Mouse (Mus musculus) kidney, postnatal 0 days (tissue): ENCODE data around the gene Rab27a. TPM values are rescaled to one million over a fixed set of nuclear protein-coding genes. Genes with fewer than 3 reads are reported as not detected.
"Not testable (repeated sequence)": the region's sequence is repeated elsewhere in the genome, so short reads cannot be mapped to it uniquely, and the experiment has no call there.

Experiments
- ATAC-seq: fragments of 200-750 bp; cut with Nextera tagmentation; replicated peaks from 2 replicates; pipeline ENCODE4 v1.8.0; 2017; ENCODE audit warnings: low read depth, moderate number of reproducible peaks, moderate TSS enrichment, moderate library complexity; ENCODE audit not compliant: low FRiP score
- DNase-seq: peaks from one replicate; pipeline ENCODE4 v3.0.0-alpha.2; 2016; ENCODE audit warnings: low spot score
- H3K27ac ChIP-seq: fragments of 300-500 bp; sonication (generic); 2 replicates; pipeline ENCODE4 v1.5.1; 2014; ENCODE audit warnings: mild to moderate bottlenecking
- H3K27me3 ChIP-seq: fragments of 300-500 bp; sonication (generic); 2 replicates; pipeline ENCODE4 v1.6.1; 2014; ENCODE audit warnings: low read length, mixed read lengths; ENCODE audit not compliant: insufficient read depth
- H3K36me3 ChIP-seq: fragments of 300-500 bp; sonication (generic); 2 replicates; pipeline ENCODE4 v1.6.1; 2014; ENCODE audit warnings: low read length, mixed read lengths; ENCODE audit not compliant: insufficient read depth
- H3K4me1 ChIP-seq: fragments of 300-500 bp; sonication (generic); replicated peaks from 2 replicates; pipeline ENCODE4 v1.6.1; 2014; ENCODE audit warnings: antibody characterized with exemption, low read length, mixed read lengths; ENCODE audit not compliant: insufficient read depth
- H3K4me2 ChIP-seq: fragments of 300-500 bp; sonication (generic); 2 replicates; pipeline ENCODE4 v1.6.1; 2014; ENCODE audit warnings: mild to moderate bottlenecking, low read length, moderate library complexity, mixed read lengths
- H3K4me3 ChIP-seq: fragments of 300-500 bp; sonication (generic); replicated peaks from 2 replicates; pipeline ENCODE4 v1.5.1; 2014; ENCODE audit warnings: low read depth, low read length
- H3K9ac ChIP-seq: fragments of 300-500 bp; sonication (generic); 2 replicates; pipeline ENCODE4 v1.6.1; 2014; ENCODE audit warnings: low read depth, low read length
- H3K9me3 ChIP-seq: fragments of 300-500 bp; sonication (generic); replicated peaks from 2 replicates; pipeline ENCODE4 v1.6.1; 2016; ENCODE audit warnings: low read length, inconsistent platforms, mixed read lengths
- CTCF ChIP-seq: IDR thresholded peaks from 2 replicates; pipeline ENCODE4 v1.5.1; 2016; ENCODE audit warnings: antibody characterized with exemption, low read depth, mild to moderate bottlenecking, moderate library complexity
- WGBS: fragments of 180-500 bp; shearing (Covaris S2); extraction: QIAGEN DNeasy Blood & Tissue Kit; methylation state at CpG from one replicate; pipeline ENCODE4 v1.1.7; 2014; 5-methylcytosine and 5-hydroxymethylcytosine counted together
- polyA plus RNA-seq: library from polyadenylated mRNA; unstranded; fragments of >200 nt; fragmentation: Nextera tagmentation; extraction: Ambion mirVana; gene quantifications from 2 replicates; pipeline ENCODE4 v1.2.1, GENCODE M21; 2015

Gene Rab27a
- polyA plus RNA-seq, 1 experiment from 2014 or later: 8.9 TPM

DNA sequence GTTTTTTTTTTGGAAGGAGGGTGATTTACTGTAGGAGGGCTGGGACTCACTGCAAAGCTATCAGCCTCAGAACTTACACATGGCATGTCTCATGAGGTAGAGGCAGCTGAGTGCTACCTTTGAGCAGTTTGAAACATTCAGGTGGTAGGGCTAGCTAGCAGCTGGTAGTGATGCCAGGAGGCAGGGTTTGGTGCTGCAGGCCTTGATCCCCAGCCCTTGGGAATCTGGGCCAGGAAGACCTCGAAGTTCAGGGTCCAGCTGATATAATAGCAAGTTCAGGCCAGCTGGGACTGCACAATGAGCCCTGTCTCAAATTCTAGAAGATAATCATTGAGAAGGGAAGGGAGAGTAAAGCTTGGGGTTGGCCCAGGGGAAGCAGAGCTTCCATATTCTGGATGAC lies 60.5 kb downstream of the Rab27a start:
- Histone ChIP-seq H3K27ac (no peak overlapping the region), H3K9ac (no peak overlapping the region), H3K4me2 (no peak overlapping the region), H3K4me1 (no peaks in the 10 kb centered on the region), H3K36me3 (no peaks in the 10 kb centered on the region), H3K9me3 (no peaks in the 10 kb centered on the region), H3K27me3 (no peaks in the 10 kb centered on the region), H3K4me3 (no peak overlapping the region)
- TF ChIP-seq CTCF: no peak
- 79% methylated on average over 1 of the region's 1 CpGs for WGBS
- ATAC-seq (no peak), DNase-seq (no peak)

- H3K27me3 ChIP-seq: no peaks in the 10 kb centered on the region
These were observed 61.1 kb downstream of the Rab27a start for GRCm38 (mm10) chr9:73105771-73106170.

DNA sequence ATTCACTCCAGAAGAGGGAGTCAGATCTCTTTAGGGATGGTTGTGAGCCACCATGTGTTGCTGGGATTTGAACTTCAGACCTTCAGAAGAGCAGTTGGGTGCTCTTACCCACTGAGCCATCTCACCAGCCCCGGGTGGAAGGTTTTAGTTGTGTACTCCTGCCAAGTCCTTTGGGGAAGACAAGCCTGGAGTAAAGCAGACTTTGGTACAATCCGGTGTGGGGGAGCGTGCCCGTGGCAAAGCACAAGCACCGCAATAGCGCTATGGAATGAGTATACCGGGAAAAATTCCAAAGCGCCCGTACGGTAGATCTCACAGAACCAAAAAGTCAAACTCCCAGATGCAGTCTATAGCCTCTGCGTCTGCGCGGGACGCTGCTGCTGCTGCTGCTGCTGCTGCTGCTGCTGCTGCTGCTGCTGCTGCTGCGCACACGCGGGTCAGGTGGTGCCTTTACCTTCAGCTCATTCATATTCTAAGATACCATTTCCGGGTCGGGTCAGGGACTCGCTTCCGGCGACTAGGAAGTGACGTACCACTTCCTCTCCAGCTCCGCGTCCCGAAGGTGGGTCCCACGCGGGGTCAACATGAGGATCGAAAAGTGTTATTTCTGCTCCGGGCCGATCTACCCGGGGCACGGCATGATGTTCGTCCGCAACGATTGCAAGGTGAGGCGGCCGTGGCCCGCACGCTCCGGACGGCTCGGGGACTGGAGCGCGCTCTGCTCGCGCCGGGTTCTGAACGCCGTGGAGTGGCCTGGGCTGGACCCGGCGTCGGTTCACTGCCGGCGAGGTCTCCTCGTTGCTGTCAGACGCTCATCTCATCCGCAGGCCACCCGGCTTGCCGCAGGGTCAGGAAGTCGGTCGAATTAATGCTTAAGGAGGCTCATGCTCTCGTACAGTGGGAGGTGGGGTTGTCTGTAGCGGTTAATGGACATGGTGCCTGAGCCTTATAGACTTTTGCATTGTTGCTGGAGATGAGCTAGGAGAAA lies 68.6 kb downstream of the Rab27a start, which contains the start of gene Rsl24d1:
Gene Rsl24d1 (plus strand): TSS at position 508 of the 988 bp plus-strand sequence.
- H3K4me1 ChIP-seq: 0 out of 2 replicates have a peak, but pooled peaks cover 4% of the 10 kb centered on the region
- no peak for TF ChIP-seq CTCF
- no peaks in the 10 kb centered on the region for H3K27me3 ChIP-seq
- ATAC-seq (peak; percentile 98), DNase-seq (peak; percentile 96)
- peak within 1 kb of the TSS; percentile 79 for H3K4me2 ChIP-seq
- H3K27ac ChIP-seq: peak within 1 kb of the TSS; percentile 85
- peaks cover 18% of the 10 kb centered on the region for H3K36me3 ChIP-seq
- whole genome bisulfite sequencing: under 1% methylated on average over 64 of the region's 64 CpGs
- peak within 1 kb of the TSS; percentile 81 for H3K9ac ChIP-seq
- no peaks in the 10 kb centered on the region for H3K9me3 ChIP-seq
- peak within 1 kb of the TSS; percentile 94 for H3K4me3 ChIP-seq

More at GRCm38 (mm10) chr9:73105771-73106170, 61.1 kb downstream of the Rab27a start:
- no peak overlapping the region for H3K4me3 ChIP-seq
- H3K4me1 ChIP-seq: no peaks in the 10 kb centered on the region
- H3K36me3 ChIP-seq: no peaks in the 10 kb centered on the region
- H3K4me2 ChIP-seq: no peak overlapping the region
- TF ChIP-seq CTCF: no peak
- H3K27ac ChIP-seq: no peak overlapping the region
- no peak overlapping the region for H3K9ac ChIP-seq
- no peaks in the 10 kb centered on the region for H3K9me3 ChIP-seq
- no peak for ATAC-seq
- DNase-seq: peak; percentile 60

DNA sequence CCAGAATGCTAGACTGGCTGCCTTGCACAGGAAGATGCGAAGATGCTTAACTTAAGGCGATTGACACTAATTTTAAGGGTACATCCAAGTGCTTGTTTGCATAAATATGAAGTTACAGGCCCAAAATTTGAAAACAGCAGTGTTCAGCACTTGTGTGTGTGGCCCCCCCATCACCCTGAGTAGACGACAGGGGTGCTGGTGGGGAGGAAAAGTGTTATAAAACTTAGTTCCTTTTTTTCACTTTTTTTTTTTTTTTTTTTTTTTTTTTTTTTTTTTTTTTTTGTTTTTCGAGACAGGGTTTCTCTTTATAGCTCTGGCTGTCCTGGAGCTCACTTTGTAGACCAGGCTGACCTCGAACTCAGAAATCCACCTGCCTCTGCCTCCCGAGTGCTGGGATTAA lies 72.0 kb downstream of the Rab27a start:
- H3K36me3 ChIP-seq: peaks cover 34% of the 10 kb centered on the region
- H3K9ac ChIP-seq, H3K27ac ChIP-seq, H3K4me1 ChIP-seq, H3K4me3 ChIP-seq, ATAC-seq, H3K4me2 ChIP-seq, DNase-seq, H3K27me3 ChIP-seq, H3K9me3 ChIP-seq: not testable (repeated sequence)
- WGBS: 90% methylated on average over 5 of the region's 6 CpGs

DNA sequence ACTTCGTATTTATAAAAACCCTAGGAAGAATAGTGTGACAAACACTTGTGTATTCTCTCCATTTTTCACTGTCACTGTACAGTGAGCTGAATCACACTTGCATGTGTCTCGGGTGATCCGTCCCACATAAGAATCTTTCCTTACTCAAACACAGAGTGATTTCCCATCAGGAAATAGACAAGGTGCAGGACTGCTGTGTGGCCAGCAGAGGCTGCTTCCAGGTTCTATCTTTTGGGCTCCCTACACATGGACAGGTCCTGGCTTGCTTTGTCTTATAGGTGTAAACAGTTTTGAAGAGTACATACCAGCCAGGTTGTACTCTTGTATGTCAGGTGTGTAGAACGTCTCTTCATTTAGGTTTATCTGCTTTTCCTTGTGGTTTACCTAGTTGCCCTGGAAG lies 73.4 kb downstream of the Rab27a start:
- 87% methylated on average over 4 of the region's 4 CpGs for WGBS
- Histone ChIP-seq H3K4me2 (no peak overlapping the region), H3K9ac (no peak overlapping the region), H3K4me3 (no peak overlapping the region), H3K4me1 (0 out of 2 replicates have a peak, but pooled peaks cover 4% of the 10 kb centered on the region), H3K36me3 (peaks cover 39% of the 10 kb centered on the region), H3K27me3 (no peaks in the 10 kb centered on the region), H3K9me3 (no peaks in the 10 kb centered on the region), H3K27ac (no peak overlapping the region)
- ATAC-seq (no peak), DNase-seq (peak; percentile 16)
- peak; percentile 41; the same call in 1 of the 2 replicates for TF ChIP-seq CTCF

GRCm38 (mm10) chr9:73121735-73122134 lies 77.1 kb downstream of the Rab27a start:
- peak; percentile 64 for TF ChIP-seq CTCF
- no peak for ATAC-seq
- WGBS: 73% methylated on average over 8 of the region's 8 CpGs

More at GRCm38 (mm10) chr9:73121735-73122134, 77.1 kb downstream of the Rab27a start:
- Histone ChIP-seq H3K27me3 (no peaks in the 10 kb centered on the region), H3K36me3 (peaks cover 52% of the 10 kb centered on the region), H3K4me2 (no peak overlapping the region), H3K9me3 (no peaks in the 10 kb centered on the region), H3K27ac (no peak overlapping the region), H3K4me3 (no peak overlapping the region), H3K9ac (no peak overlapping the region), H3K4me1 (no peaks in the 10 kb centered on the region)
- DNase-seq: peak; percentile 49
